Mouse (Mus musculus) kidney, postnatal 36 days (tissue): ENCODE results near the gene H2-Eb1.

Experiments
- DNase-seq, 2 experiments: peaks; one replicate each; pipeline ENCODE4 v3.0.0; 2021 to 2022; ENCODE audit warnings: mixed read lengths in 2 of 2

The H2-Eb1 gene

GRCm38 (mm10) chr17:34305380-34306030 is at the start of gene H2-Eb1:
TSS of gene H2-Eb1 (plus strand) at chr17:34305867.
- peak; percentile 86 to 92 for DNase-seq

GRCm38 (mm10) chr17:34256501-34256900 is 49.2 kb upstream of the H2-Eb1 start:
- no peak for DNase-seq

GRCm38 (mm10) chr17:34257594-34258375 is 47.9 kb upstream of the H2-Eb1 start, which contains the start of gene H2-Ab1:
TSS of gene H2-Ab1 (plus strand) at chr17:34257689.
- peak; percentile 75 to 87 for DNase-seq

- DNase-seq: peak in 1 of 2 experiments; percentile 15
These were observed 45.1 kb upstream of the H2-Eb1 start for GRCm38 (mm10) chr17:34260551-34260950.

- DNase-seq: peak; percentile 82 to 83
These were observed 44.2 kb upstream of the H2-Eb1 start for GRCm38 (mm10) chr17:34261502-34261901.

- DNase-seq: peak; percentile 80 to 81
These were observed 42.6 kb upstream of the H2-Eb1 start for GRCm38 (mm10) chr17:34263068-34263467.

- peak; percentile 24 to 50 for DNase-seq
These were observed 41.8 kb upstream of the H2-Eb1 start for GRCm38 (mm10) chr17:34263811-34264371.

- DNase-seq: peak in 1 of 2 experiments; percentile 28
These were observed 41.0 kb upstream of the H2-Eb1 start for GRCm38 (mm10) chr17:34264452-34265351.

GRCm38 (mm10) chr17:34268262-34268661 is 37.4 kb upstream of the H2-Eb1 start:
- no peak for DNase-seq

- no peak for DNase-seq
These were observed 36.9 kb upstream of the H2-Eb1 start for GRCm38 (mm10) chr17:34268748-34269147.

GRCm38 (mm10) chr17:34269817-34270216 is 35.9 kb upstream of the H2-Eb1 start:
- no peak for DNase-seq

- DNase-seq: no peak
These were observed 35.4 kb upstream of the H2-Eb1 start for GRCm38 (mm10) chr17:34270230-34270629.

- no peak for DNase-seq
These were observed 34.7 kb upstream of the H2-Eb1 start for GRCm38 (mm10) chr17:34270940-34271339.

- DNase-seq: no peak
These were observed 33.6 kb upstream of the H2-Eb1 start for GRCm38 (mm10) chr17:34272102-34272501.

- DNase-seq: no peak
These were observed 25.1 kb upstream of the H2-Eb1 start for GRCm38 (mm10) chr17:34280499-34281038.

- no peak for DNase-seq
These were observed 23.8 kb upstream of the H2-Eb1 start for GRCm38 (mm10) chr17:34281836-34282235.

GRCm38 (mm10) chr17:34285371-34285770 is 20.3 kb upstream of the H2-Eb1 start:
- DNase-seq: no peak

- peak; percentile 46 to 85 for DNase-seq
These were observed 19.8 kb upstream of the H2-Eb1 start for GRCm38 (mm10) chr17:34285848-34286247.

GRCm38 (mm10) chr17:34286501-34286900 is 19.2 kb upstream of the H2-Eb1 start:
- no peak for DNase-seq

- DNase-seq: no peak
These were observed 18.7 kb upstream of the H2-Eb1 start for GRCm38 (mm10) chr17:34286999-34287398.

- DNase-seq: peak; percentile 83 to 86
These were observed 18.0 kb upstream of the H2-Eb1 start, which contains the start of gene H2-Aa for GRCm38 (mm10) chr17:34287648-34288047. TSS of gene H2-Aa (minus strand) at chr17:34287823.

- DNase-seq: no peak
These were observed 17.5 kb upstream of the H2-Eb1 start for GRCm38 (mm10) chr17:34288131-34288530.
